Mouse (Mus musculus) liver, embryonic 11.5 days (tissue): ENCODE results near the gene Cd248. TPM values are rescaled to one million over a fixed set of nuclear protein-coding genes. Genes with fewer than 3 reads are reported as not detected.

Source experiments
- ATAC-seq: fragments of 200-750 bp; cut with Nextera tagmentation; replicated peaks from 2 replicates; pipeline ENCODE4 v1.8.0; 2017; ENCODE audit warnings: moderate number of reproducible peaks, mild to moderate bottlenecking, moderate TSS enrichment, moderate library complexity; ENCODE audit not compliant: low FRiP score
- DNase-seq: peaks from one replicate; pipeline ENCODE4 v3.0.0-alpha.2; 2017; ENCODE audit warnings: low spot score
- H3K27ac ChIP-seq: fragments of 300-500 bp; sonication (generic); 2 replicates; pipeline ENCODE4 v1.5.1; 2014; ENCODE audit warnings: mild to moderate bottlenecking, low read depth, low read length, control low read depth
- H3K27me3 ChIP-seq: fragments of 300-500 bp; sonication (generic); replicated peaks from 2 replicates; pipeline ENCODE4 v1.6.1; 2014; ENCODE audit warnings: low read length, mixed read lengths; ENCODE audit not compliant: control insufficient read depth, insufficient read depth
- H3K36me3 ChIP-seq: fragments of 300-500 bp; sonication (generic); 2 replicates; pipeline ENCODE4 v1.6.1; 2014; ENCODE audit warnings: mild to moderate bottlenecking, low read length, moderate library complexity, mixed read lengths; ENCODE audit not compliant: control insufficient read depth, insufficient read depth
- H3K4me1 ChIP-seq: fragments of 300-500 bp; sonication (generic); replicated peaks from 2 replicates; pipeline ENCODE4 v1.6.1; 2014; ENCODE audit warnings: low read length, mixed read lengths; ENCODE audit not compliant: control insufficient read depth, insufficient read depth
- H3K4me2 ChIP-seq: fragments of 300-500 bp; sonication (generic); 2 replicates; pipeline ENCODE4 v1.6.1; 2014; ENCODE audit warnings: mild to moderate bottlenecking, control low read depth, moderate library complexity
- H3K4me3 ChIP-seq: fragments of 300-500 bp; sonication (generic); 2 replicates; pipeline ENCODE4 v1.5.1; 2014; ENCODE audit warnings: low read depth, low read length, control low read depth
- H3K9ac ChIP-seq: fragments of 300-500 bp; sonication (generic); 2 replicates; pipeline ENCODE4 v1.6.1; 2014; ENCODE audit warnings: low read depth, low read length, control low read depth
- H3K9me3 ChIP-seq: fragments of 300-500 bp; sonication (generic); 2 replicates; pipeline ENCODE4 v1.6.1; 2016; ENCODE audit warnings: low read length, inconsistent platforms, mixed read lengths; ENCODE audit not compliant: control insufficient read depth
- WGBS: fragments of 180-500 bp; shearing (Covaris S2); extraction: QIAGEN DNeasy Blood & Tissue Kit; methylation state at CpG from one replicate; pipeline ENCODE4 v1.1.7; 2014; 5-methylcytosine and 5-hydroxymethylcytosine counted together
- polyA plus RNA-seq: library from polyadenylated mRNA; unstranded; fragments of >200 nt; fragmentation: Nextera tagmentation; extraction: Ambion mirVana; gene quantifications from 2 replicates; pipeline ENCODE4 v1.2.1, GENCODE M21; 2014

Cd248 gene
- 28.6 and 29.3 TPM in 2 replicates for polyA plus RNA-seq

DNA sequence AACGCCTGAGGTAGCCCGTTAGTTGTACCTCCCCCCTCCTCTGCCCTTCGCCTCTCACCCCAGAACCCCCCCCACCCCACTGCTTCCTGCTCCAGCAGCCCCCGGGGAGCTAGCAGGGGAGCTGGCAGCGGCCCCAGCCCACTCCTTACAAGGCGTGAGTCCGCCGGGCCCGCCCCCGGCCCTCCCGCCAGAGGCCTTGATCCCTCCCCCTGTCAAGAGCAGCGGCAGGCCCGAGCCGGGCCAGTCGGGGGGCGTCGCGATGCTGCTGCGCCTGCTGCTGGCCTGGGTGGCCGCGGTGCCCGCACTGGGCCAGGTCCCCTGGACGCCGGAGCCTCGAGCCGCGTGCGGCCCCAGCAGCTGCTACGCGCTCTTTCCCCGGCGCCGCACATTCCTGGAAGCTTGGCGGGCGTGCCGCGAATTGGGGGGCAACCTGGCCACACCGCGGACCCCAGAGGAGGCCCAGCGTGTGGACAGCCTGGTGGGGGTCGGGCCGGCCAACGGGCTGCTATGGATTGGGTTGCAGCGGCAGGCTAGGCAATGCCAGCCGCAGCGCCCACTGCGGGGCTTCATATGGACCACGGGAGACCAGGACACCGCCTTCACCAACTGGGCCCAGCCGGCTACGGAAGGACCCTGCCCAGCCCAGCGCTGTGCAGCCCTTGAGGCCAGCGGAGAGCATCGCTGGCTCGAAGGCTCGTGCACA, at the start of gene Cd248:
Gene Cd248 (plus strand): TSS at position 212 of the 703 bp plus-strand sequence.
- 2% methylated on average over 54 of the region's 56 CpGs for WGBS
- peaks cover 40% of the 10 kb centered on the region for H3K27me3 ChIP-seq
- no peaks in the 10 kb centered on the region for H3K36me3 ChIP-seq
- peak within 1 kb of the TSS; percentile 59 for H3K4me3 ChIP-seq
- peak within 1 kb of the TSS; percentile 90 for H3K27ac ChIP-seq
- H3K9ac ChIP-seq: peak within 1 kb of the TSS; percentile 73
- H3K9me3 ChIP-seq: no peaks in the 10 kb centered on the region
- ATAC-seq (0 out of 2 replicates have a peak, but pooled peaks have one; percentile 9), DNase-seq (peak; percentile 71)
- H3K4me1 ChIP-seq: peaks cover 62% of the 10 kb centered on the region
- H3K4me2 ChIP-seq: peak within 1 kb of the TSS; percentile 95

DNA sequence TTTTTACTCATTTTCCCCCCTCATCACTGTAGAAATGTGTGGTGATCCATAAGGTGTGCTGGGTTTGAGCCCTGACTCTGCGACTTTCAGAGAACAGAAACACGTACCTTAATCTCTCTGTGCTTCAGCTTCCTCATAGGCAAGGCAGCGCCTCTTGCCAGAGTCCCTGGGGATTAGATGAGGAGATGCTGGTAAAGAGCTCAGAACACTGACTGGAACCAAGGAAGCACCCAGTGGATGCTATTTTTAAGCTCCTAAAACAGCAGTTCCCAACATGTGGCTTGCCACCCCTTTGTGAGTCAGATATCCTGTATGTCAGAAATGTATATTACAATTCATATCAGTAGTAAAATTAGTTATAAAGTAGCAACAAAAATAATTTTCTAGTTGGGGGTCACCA, 49.7 kb upstream of the Cd248 start:
- Histone ChIP-seq H3K4me3 (no peak overlapping the region), H3K9ac (no peak overlapping the region), H3K27ac (no peak overlapping the region), H3K9me3 (no peaks in the 10 kb centered on the region), H3K36me3 (no peaks in the 10 kb centered on the region), H3K4me1 (no peaks in the 10 kb centered on the region), H3K4me2 (no peak overlapping the region), H3K27me3 (no peaks in the 10 kb centered on the region)
- WGBS: 87% methylated on average over 3 of the region's 3 CpGs
- DNase-seq (no peak), ATAC-seq (no peak)

DNA sequence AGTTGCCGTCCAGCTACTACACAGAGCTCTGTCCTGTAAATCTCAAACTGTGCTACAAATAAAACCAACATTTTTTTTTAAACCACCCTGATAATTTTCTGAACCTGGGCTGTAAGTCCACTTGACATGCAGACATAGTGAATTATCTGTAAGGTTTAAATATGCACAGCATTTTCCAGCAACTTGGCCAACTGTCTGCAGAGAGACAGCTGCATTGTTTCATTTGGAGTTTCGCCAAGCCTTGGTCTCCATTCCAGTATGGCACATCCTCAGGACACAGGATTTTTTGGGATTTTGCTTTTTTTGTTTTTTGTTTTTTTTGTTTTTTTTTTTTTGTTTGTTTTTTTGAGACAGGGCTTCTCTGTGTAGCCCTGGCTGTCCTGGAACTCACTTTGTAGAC, 46.5 kb upstream of the Cd248 start:
- Histone ChIP-seq H3K27me3 (no peaks in the 10 kb centered on the region), H3K36me3 (no peaks in the 10 kb centered on the region; the same call in 1 of the 2 replicates), H3K9me3 (no peaks in the 10 kb centered on the region), H3K4me1 (peaks cover 4% of the 10 kb centered on the region; the same call in 1 of the 2 replicates), H3K4me2 (no peak overlapping the region), H3K4me3 (no peak overlapping the region), H3K9ac (no peak overlapping the region), H3K27ac (no peak overlapping the region)
- DNase-seq (no peak), ATAC-seq (no peak)
- WGBS: 77% methylated on average over 2 of the region's 2 CpGs

DNA sequence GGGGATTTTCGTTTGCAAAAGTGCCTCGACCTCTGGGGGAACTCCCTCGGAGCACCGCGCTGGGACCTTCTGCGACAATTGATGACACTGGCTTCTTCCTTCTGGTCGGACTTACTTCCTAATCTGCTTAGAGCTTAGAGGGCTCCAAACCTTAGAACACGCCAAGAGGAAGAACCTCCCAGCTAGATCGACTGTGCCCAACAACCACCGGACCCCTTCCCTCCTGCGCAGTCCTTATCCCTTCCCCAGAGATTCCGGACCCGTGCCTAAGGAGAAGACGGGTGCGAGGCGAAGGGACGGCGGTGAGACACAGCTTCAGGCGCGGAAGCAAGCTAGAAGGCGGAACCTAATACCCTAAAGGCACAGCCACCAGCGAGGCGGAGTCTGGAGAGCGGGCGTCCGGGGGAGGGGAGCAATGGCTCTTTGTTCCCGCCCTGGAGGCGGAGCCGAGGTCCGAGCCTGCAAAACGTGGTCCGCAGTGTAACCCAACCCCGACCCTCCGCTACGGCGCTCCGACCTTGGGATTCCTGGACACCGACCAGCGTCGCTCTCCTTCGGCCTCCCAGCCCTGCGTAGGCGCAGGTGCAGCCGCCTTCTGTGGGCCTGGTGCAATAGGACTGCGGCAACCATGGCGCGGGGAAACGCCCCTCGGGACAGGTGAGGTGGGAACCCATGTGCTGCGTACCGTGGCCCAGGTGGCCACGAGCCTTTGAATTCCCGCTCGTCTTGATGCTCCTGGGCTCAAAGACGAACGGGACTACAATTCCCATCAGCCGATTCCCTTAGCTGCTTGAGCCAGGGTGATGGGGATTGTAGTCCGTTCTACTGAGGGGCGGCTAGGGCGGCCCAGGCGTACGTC, 44.0 kb upstream of the Cd248 start, which contains the start of gene Slc29a2:
Gene Slc29a2 (plus strand): TSS at position 240 of the 859 bp plus-strand sequence.
- peak within 1 kb of the TSS; percentile 72 for H3K4me3 ChIP-seq
- peak within 1 kb of the TSS; percentile 72 for H3K27ac ChIP-seq
- no peaks in the 10 kb centered on the region for H3K9me3 ChIP-seq
- peaks cover 4% of the 10 kb centered on the region; the same call in 1 of the 2 replicates for H3K4me1 ChIP-seq
- H3K36me3 ChIP-seq: no peaks in the 10 kb centered on the region; the same call in 1 of the 2 replicates
- under 1% methylated on average over 62 of the region's 62 CpGs for WGBS
- ATAC-seq (peak; percentile 94), DNase-seq (peak; percentile 92)
- H3K9ac ChIP-seq: peak within 1 kb of the TSS; percentile 70
- peak within 1 kb of the TSS; percentile 88 for H3K4me2 ChIP-seq
- no peaks in the 10 kb centered on the region for H3K27me3 ChIP-seq

DNA sequence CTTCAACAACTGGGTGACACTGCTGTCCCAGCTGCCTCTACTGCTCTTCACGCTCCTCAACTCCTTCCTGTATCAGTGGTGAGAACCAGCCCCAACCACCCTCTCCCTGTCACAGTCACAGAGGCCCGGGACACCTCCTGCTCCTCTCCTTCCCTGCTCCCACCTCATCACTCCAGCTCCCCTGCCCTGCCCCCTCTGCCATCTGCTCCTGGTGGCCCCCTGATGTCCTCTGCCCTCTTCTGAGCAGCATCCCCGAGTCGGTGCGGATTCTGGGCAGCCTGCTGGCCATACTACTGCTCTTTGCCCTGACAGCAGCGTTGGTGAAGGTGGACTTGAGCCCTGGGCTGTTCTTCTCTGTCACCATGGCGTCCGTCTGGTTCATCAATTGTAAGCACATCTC, 41.8 kb upstream of the Cd248 start:
- no peak overlapping the region for H3K4me3 ChIP-seq
- H3K27me3 ChIP-seq: no peaks in the 10 kb centered on the region
- peaks cover 3% of the 10 kb centered on the region; the same call in 1 of the 2 replicates for H3K36me3 ChIP-seq
- H3K9ac ChIP-seq: no peak overlapping the region
- no peak for DNase-seq
- no peak for ATAC-seq
- peaks cover 4% of the 10 kb centered on the region; the same call in 1 of the 2 replicates for H3K4me1 ChIP-seq
- H3K27ac ChIP-seq: no peak overlapping the region
- WGBS: 83% methylated on average over 8 of the region's 8 CpGs
- H3K4me2 ChIP-seq: no peak overlapping the region
- H3K9me3 ChIP-seq: no peaks in the 10 kb centered on the region

DNA sequence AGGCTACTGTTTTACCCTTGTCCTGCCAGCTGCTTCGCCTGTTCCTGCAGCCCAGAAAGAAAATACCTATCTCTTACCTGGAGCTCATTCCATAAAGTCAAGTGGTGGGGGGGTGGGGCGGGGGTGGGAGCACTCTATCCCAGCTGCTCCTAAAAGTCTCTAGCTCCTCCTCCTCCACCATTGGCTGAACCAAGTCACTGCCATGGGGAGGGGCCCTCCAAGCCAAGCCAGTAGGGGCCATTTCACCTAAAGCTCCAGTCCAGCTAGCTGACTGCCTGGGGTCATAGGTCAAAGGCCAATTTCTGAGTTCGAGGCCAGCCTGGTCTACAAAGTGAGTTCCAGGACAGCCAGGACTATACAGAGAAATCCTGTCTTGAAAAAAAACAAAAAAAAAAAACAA, 35.2 kb upstream of the Cd248 start:
- DNase-seq: no peak
- H3K9me3 ChIP-seq: no peaks in the 10 kb centered on the region
- peaks cover 3% of the 10 kb centered on the region; the same call in 1 of the 2 replicates for H3K4me1 ChIP-seq
- H3K27me3 ChIP-seq: no peaks in the 10 kb centered on the region
- no peak for ATAC-seq
- no peak overlapping the region for H3K4me3 ChIP-seq
- WGBS: 78% methylated on average over 3 of the region's 3 CpGs
- H3K9ac ChIP-seq: no peak overlapping the region
- H3K4me2 ChIP-seq: no peak overlapping the region
- no peak overlapping the region for H3K27ac ChIP-seq
- H3K36me3 ChIP-seq: peaks cover 6% of the 10 kb centered on the region; the same call in 1 of the 2 replicates

DNA sequence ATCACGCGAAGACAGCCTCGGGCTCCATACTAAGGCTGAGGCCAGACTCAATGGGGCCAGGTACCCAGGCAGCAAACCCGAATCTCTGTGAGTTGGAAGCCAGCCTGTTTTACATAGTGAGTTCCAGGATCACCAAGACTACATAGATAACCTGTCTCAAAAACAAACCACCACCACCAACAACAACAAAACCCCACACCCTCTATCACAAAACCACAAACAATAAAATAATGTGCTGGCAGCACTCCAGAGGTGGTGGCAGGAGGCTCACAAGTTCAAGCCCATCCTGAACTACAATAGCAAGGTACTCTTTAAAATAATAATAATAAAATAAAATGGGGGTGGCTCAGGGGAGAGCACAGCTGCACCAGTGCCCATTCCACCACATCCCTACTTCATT, 31.3 kb upstream of the Cd248 start:
- no peaks in the 10 kb centered on the region for H3K9me3 ChIP-seq
- ATAC-seq (no peak), DNase-seq (no peak)
- no peak overlapping the region for H3K27ac ChIP-seq
- H3K4me1 ChIP-seq: peaks cover 22% of the 10 kb centered on the region
- WGBS: 65% methylated on average over 4 of the region's 4 CpGs
- H3K36me3 ChIP-seq: no peaks in the 10 kb centered on the region
- no peak overlapping the region for H3K4me2 ChIP-seq
- no peak overlapping the region for H3K9ac ChIP-seq
- H3K27me3 ChIP-seq: no peaks in the 10 kb centered on the region
- no peak overlapping the region for H3K4me3 ChIP-seq

DNA sequence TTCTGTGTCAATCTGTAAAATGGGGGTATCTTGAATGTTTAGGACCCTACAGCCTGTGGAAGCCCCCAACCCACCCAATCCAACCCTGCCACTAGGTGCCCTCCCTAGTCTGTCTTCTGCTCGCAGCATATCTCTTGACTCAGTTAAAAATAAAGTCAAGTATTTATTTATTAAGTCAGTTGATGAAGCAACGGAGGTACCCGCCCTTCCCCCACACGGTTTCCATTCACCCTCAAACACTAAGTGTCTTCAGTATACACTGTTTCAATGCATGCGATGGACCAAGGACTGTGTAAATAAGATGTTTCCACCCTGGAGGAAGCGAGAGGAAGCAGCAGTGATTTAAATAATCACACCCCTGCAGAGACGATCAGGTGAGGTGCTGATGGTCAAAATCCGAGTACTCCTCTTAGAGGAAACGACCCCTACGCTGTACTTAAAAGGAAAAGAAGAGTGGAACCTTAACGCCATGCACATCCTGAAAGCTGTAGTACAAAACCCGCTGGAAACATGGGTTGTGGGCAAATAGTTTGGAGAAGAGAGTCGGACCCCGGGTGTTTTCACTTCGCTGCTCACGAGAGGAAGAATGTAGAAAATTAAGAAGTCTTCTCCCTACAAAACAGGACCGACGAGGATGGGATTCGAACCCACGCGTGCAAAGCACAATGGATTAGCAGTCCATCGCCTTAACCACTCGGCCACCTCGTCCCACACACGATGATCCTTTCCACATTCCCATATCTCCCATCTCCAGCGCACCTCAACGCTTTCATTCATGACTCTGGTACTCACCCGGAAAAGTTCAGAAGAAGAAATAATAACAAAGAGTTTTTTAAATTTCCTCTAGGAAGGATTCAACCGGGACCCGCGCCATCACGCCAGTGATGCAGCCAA, 30.0 kb upstream of the Cd248 start:
- no peaks in the 10 kb centered on the region for H3K27me3 ChIP-seq
- 4% methylated on average over 32 of the region's 32 CpGs for WGBS
- H3K9me3 ChIP-seq: no peaks in the 10 kb centered on the region
- H3K27ac ChIP-seq: peak overlapping the region; percentile 28; the same call in 1 of the 2 replicates
- peak overlapping the region; percentile 94 for H3K4me2 ChIP-seq
- peak; percentile 38 for ATAC-seq
- DNase-seq: peak; percentile 86
- H3K4me3 ChIP-seq: peak overlapping the region; percentile 92
- H3K36me3 ChIP-seq: no peaks in the 10 kb centered on the region
- H3K4me1 ChIP-seq: peaks cover 28% of the 10 kb centered on the region
- peak overlapping the region; percentile 73 for H3K9ac ChIP-seq
